Mouse (Mus musculus): ENCODE measurements around the gene Timm8a1. TPM values are rescaled to one million over a fixed set of nuclear protein-coding genes. Genes with fewer than 3 reads are reported as not detected.
A peak's percentile ranks its signal among the peaks of the same experiment; 100 is the strongest.

Gene Timm8a1
- 0.27 and 0.66 TPM in 2 replicates for polyA plus RNA-seq (2012; rRNA removed)

DNA sequence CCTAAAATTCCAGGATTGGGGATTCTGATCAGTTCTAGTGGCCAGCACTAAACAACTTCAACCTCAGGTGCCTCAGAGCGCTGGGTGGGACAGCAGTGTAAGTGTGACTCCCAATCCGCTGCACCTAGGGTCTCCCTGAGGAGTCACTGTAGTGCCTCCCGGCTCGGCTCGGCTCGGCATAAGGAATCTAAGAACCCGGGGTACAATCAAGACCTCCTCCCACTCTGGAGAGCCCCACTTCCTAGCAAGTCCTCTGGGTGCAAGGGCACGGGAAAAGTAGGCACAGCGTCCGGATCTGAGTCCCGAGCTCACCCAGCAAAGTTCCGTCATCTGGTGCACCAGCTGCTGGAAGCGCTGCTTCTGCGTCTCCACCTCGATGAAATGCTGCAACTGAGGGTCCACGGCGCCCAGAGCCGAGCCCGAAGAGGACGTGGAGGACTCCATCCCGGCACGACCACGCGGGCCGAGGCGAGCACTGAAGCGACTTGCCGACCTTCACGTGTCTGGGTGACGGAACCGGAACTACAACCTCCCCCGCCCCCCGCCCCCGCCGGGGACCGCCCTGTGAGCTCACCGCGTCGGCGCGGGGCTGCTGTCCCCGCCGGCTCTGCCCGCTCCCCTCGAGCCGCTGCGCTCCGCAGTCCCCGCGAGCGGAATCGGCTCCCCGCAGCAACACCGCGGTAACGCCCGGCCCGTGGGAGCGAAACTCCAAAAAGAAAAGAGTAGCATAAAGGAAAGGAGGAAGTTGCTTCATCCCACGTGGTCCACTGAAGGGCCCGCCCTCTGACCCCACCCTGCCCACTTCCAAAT, at the start of gene Timm8a1:
Gene Timm8a1 (minus strand): TSS at position 721 of the 810 bp plus-strand sequence.
- Histone ChIP-seq H3K4me1 (ENCODE audit: control insufficient read depth, insufficient read depth, insufficient read length, low read length) (no peaks in the 10 kb centered on the region), H3K27ac (ENCODE audit: insufficient read depth, low read depth, low read length) (peak within 1 kb of the TSS; percentile 75), H3K27me3 (ENCODE audit: control insufficient read depth, insufficient read depth, low read length) (no peaks in the 10 kb centered on the region), H3K36me3 (ENCODE audit: control insufficient read depth, insufficient read depth, low read length) (no peaks in the 10 kb centered on the region), H3K4me3 (ENCODE audit: low read depth, low read length) (peak within 1 kb of the TSS; percentile 89)
- TF ChIP-seq CTCF (IDR thresholded peaks at IDR 0.05; ENCODE audit: extremely low read depth, insufficient read length, insufficient replicate concordance, low read depth, low read length) (no peak), POLR2A (IDR thresholded peaks at IDR 0.05; ENCODE audit: low read depth, low read length) (no peak)
- 7% methylated on average over 37 of the region's 61 CpGs for WGBS

DNA sequence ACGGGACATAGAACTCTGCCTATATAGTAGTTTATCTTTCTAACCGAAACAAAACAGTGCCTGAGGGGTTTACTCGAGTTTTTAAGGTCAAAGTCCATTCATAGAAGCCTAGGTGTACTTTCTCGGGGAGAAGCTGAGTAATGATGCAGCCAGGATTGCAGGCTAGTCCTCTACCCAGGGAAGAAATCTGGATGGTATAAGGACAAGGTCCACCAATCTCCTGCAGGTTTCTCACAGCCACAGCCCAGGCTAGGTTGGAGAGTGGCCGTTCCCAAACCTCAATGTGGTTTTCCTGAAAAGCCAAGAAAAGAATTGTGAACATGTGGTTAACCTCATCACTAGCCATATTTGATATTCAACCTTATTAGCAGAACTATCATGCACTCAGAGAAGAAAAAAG, 48.2 kb upstream of the Timm8a1 start:
- Histone ChIP-seq H3K27ac (ENCODE audit: insufficient read depth, low read depth, low read length) (no peak overlapping the region), H3K27me3 (ENCODE audit: control insufficient read depth, insufficient read depth, low read length) (no peaks in the 10 kb centered on the region), H3K4me1 (ENCODE audit: control insufficient read depth, insufficient read depth, insufficient read length, low read length) (no peaks in the 10 kb centered on the region), H3K4me3 (ENCODE audit: low read depth, low read length) (no peak overlapping the region), H3K36me3 (ENCODE audit: control insufficient read depth, insufficient read depth, low read length) (no peaks in the 10 kb centered on the region)
- WGBS: 19% methylated on average over 5 of the region's 5 CpGs
- TF ChIP-seq POLR2A (IDR thresholded peaks at IDR 0.05; ENCODE audit: low read depth, low read length) (no peak), CTCF (IDR thresholded peaks at IDR 0.05; ENCODE audit: extremely low read depth, insufficient read length, insufficient replicate concordance, low read depth, low read length) (no peak)

- TF ChIP-seq POLR2A (IDR thresholded peaks at IDR 0.05; ENCODE audit: low read depth, low read length) (no peak), CTCF (IDR thresholded peaks at IDR 0.05; ENCODE audit: extremely low read depth, insufficient read length, insufficient replicate concordance, low read depth, low read length) (no peak)
- H3K4me1 ChIP-seq (ENCODE audit: control insufficient read depth, insufficient read depth, insufficient read length, low read length): no peaks in the 10 kb centered on the region
- no peaks in the 10 kb centered on the region for H3K36me3 ChIP-seq (ENCODE audit: control insufficient read depth, insufficient read depth, low read length)
- no peak overlapping the region for H3K27ac ChIP-seq (ENCODE audit: insufficient read depth, low read depth, low read length)
- WGBS: 84% methylated on average over 3 of the region's 3 CpGs
- no peaks in the 10 kb centered on the region for H3K27me3 ChIP-seq (ENCODE audit: control insufficient read depth, insufficient read depth, low read length)
- H3K4me3 ChIP-seq (ENCODE audit: low read depth, low read length): no peak overlapping the region
These were observed 47.3 kb upstream of the Timm8a1 start for GRCm38 (mm10) chrX:134588997-134589396.

DNA sequence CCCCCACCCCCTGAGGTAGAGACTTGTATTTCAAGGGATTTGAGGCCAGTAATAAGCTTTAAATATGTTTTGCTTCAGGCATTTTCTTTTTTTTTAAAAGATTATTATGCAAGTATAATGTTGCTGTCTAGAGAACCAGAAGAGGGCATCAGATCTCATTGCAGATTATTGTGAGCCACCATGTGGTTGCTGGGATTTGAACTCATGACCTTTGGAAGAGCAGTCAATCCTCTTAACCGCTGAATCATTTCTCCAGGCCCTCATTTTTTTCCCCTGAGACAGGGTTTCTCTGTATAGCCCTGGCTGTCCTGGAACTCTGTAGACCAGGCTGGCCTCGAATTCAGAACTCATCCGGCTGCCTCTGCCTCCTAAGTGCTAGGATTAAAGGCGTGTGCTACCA, 46.6 kb upstream of the Timm8a1 start:
- Histone ChIP-seq H3K36me3 (ENCODE audit: control insufficient read depth, insufficient read depth, low read length) (no peaks in the 10 kb centered on the region), H3K27me3 (ENCODE audit: control insufficient read depth, insufficient read depth, low read length) (no peaks in the 10 kb centered on the region), H3K4me1 (ENCODE audit: control insufficient read depth, insufficient read depth, insufficient read length, low read length) (no peaks in the 10 kb centered on the region), H3K4me3 (ENCODE audit: low read depth, low read length) (no peak overlapping the region), H3K27ac (ENCODE audit: insufficient read depth, low read depth, low read length) (no peak overlapping the region)
- 75% methylated on average over 4 of the region's 4 CpGs for WGBS
- TF ChIP-seq POLR2A (IDR thresholded peaks at IDR 0.05; ENCODE audit: low read depth, low read length) (no peak), CTCF (IDR thresholded peaks at IDR 0.05; ENCODE audit: extremely low read depth, insufficient read length, insufficient replicate concordance, low read depth, low read length) (no peak)

DNA sequence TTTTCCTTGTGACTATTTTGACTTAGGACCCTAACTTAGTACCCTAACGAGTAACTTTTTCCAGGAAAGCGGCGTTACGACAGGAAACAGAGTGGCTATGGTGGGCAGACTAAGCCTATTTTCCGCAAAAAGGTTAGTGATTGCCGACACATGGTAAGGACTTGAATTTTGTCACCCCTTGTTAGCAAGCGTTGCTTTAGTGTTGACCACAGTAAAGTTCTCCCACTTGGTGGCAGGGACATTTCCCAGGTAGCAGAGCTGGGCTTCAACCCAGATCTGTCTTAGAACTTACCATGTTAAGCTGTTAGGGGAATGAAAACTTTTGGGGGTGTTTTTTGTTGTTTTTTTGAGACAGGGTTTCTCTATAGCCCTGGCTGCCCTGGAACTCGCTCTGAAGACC, 44.8 kb upstream of the Timm8a1 start:
- Histone ChIP-seq H3K27me3 (ENCODE audit: control insufficient read depth, insufficient read depth, low read length) (no peaks in the 10 kb centered on the region), H3K27ac (ENCODE audit: insufficient read depth, low read depth, low read length) (no peak overlapping the region), H3K4me3 (ENCODE audit: low read depth, low read length) (peak overlapping the region; percentile 31; the same call in 1 of the 2 replicates), H3K36me3 (ENCODE audit: control insufficient read depth, insufficient read depth, low read length) (no peaks in the 10 kb centered on the region), H3K4me1 (ENCODE audit: control insufficient read depth, insufficient read depth, insufficient read length, low read length) (no peaks in the 10 kb centered on the region)
- TF ChIP-seq POLR2A (IDR thresholded peaks at IDR 0.05; ENCODE audit: low read depth, low read length): no peak
- no peak for TF ChIP-seq CTCF (IDR thresholded peaks at IDR 0.05; ENCODE audit: extremely low read depth, insufficient read length, insufficient replicate concordance, low read depth, low read length)
- 25% methylated on average over 8 of the region's 8 CpGs for WGBS

- Histone ChIP-seq H3K4me1 (ENCODE audit: control insufficient read depth, insufficient read depth, insufficient read length, low read length) (no peaks in the 10 kb centered on the region), H3K27ac (ENCODE audit: insufficient read depth, low read depth, low read length) (peak within 1 kb of the TSS; percentile 78), H3K27me3 (ENCODE audit: control insufficient read depth, insufficient read depth, low read length) (no peaks in the 10 kb centered on the region), H3K36me3 (ENCODE audit: control insufficient read depth, insufficient read depth, low read length) (no peaks in the 10 kb centered on the region), H3K4me3 (ENCODE audit: low read depth, low read length) (peak within 1 kb of the TSS; percentile 76)
- 16% methylated on average over 45 of the region's 45 CpGs for WGBS
- TF ChIP-seq CTCF (IDR thresholded peaks at IDR 0.05; ENCODE audit: extremely low read depth, insufficient read length, insufficient replicate concordance, low read depth, low read length) (peak; percentile 62), POLR2A (IDR thresholded peaks at IDR 0.05; ENCODE audit: low read depth, low read length) (peak; percentile 76; the same call in 1 of the 2 replicates)
These were observed 43.7 kb upstream of the Timm8a1 start, which contains the start of gene Rpl36a for GRCm38 (mm10) chrX:134585103-134586002. Rpl36a (plus strand) TSS chrX:134585654.

All from small intestine, adult 2 months (tissue).